Mouse (Mus musculus): ENCODE data around the gene Sox18.

The Sox18 gene

DNA sequence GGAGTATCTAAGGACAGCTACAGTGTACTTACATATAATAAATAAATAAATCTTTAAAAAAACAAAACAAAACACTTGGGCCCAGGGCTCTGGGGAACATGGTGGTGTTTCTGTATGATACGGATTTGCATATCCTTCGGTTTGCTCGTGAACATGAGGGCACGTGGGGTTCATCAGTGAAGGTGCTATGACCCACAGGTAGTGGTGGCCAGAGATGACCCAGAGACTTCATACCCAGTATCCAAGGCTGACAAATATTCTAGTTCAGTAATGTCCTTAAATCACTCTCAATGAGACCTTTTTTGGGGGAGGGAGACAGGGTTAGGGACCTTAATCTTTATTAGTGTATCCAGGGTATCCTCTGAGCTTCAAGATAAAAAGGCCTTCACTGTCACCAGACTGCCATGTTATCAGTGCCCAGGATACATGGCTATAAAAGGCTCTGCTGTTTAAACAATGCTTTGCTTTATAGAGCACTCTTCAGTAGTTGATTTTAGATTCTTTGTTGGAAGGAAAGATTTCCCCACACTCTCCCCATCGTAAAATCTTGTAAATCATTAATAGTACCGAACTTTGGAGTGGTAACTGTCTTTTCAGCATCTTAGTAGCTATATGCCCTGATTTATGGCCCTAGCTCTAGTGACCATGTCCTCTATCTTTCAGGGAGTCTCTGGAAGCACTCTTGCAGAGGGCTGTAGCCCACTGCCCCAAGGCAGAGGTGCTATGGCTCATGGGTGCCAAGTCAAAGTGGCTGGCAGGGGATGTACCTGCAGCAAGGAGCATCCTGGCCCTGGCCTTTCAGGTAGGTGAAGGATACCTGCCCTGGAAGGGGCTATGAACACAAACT is 24.6 kb downstream of the Sox18 start:
- DNase-seq (ENCODE audit: low spot score), result no peak

DNA sequence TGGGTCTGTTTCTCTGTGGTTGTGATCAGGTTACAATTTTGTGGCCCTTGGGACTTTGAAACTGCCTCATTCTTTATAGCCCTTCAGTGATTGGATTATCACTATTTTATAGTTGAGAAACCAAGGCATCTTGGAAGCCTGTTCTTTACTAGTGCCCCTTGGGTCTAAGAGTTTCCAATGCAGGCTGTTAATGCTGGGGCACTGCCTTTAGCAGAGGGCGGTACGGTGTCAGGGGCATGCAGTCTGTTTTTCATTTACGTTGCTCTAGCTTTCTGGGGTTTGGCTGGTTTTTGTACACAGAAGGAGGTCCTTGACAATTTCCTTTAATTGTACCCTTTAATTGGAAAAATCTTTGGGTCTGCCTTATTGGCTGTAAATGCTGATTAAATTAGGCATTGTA is 25.8 kb downstream of the Sox18 start:
- no peak for DNase-seq (ENCODE audit: low spot score)

- DNase-seq (ENCODE audit: low spot score), result no peak
These were observed 27.1 kb downstream of the Sox18 start for GRCm38 (mm10) chr2:181644361-181644760.

DNA sequence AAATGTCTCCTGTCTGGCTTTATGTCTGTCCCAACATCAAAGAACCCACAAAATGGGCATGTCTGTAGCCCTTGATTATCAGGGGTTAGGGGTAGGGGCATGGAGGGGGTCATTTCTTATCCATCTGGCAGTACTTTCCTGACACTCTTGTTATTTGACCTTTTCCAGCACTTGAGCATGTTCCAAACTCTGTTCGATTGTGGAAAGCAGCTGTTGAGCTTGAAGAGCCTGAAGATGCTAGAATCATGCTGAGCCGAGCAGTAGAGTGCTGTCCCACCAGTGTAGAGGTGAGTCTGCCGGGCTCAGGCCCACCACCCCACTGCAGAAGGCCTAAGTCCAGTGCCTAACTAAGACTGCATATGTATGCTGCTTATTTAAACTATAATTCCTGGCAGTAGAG is 35.6 kb downstream of the Sox18 start:
- DNase-seq (ENCODE audit: low spot score), result no peak

DNA sequence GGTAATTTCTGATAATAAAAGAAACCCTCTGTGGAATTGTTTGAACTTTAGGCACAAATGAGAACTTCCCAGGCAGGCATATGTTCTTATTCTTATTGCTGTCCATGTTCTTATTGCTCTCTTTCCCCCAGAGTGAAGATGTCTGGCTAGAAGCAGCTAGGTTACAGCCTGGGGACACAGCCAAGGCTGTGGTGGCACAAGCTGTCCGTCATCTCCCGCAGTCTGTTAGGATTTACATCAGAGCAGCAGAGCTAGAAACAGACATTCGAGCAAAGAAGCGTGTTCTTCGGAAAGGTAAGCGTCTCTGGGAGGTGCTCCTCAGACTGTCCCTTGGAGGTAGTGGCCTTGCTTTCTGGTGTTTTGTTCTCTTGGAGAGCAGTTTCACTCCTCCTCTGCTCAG is 38.8 kb downstream of the Sox18 start:
- DNase-seq (ENCODE audit: low spot score), result no peak

DNA sequence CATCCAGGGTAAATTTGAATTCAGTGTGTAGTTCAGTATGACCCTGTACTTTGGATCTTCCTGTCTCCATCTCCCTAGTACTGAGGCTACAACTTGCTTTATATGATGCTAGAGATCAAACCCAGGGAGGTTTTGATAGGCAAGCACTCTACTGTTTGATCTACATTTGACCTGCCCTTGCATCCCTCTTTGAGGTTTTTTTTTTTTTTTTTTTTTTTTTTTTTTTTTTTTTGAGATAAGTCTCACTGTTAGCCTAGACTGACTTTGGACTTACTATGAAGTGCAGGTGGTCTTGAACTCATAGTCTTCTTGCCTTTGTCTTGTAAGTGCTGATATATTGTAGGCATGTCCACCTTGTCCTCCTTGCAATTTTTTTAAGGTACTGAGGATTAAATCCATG is 43.0 kb downstream of the Sox18 start:
- DNase-seq (ENCODE audit: low spot score), result no peak

GRCm38 (mm10) chr2:181623401-181623800 is 48.0 kb downstream of the Sox18 start:
- no peak for DNase-seq (ENCODE audit: low spot score)
